Mouse (Mus musculus): ENCODE results near the gene Zc2hc1c.

DNA sequence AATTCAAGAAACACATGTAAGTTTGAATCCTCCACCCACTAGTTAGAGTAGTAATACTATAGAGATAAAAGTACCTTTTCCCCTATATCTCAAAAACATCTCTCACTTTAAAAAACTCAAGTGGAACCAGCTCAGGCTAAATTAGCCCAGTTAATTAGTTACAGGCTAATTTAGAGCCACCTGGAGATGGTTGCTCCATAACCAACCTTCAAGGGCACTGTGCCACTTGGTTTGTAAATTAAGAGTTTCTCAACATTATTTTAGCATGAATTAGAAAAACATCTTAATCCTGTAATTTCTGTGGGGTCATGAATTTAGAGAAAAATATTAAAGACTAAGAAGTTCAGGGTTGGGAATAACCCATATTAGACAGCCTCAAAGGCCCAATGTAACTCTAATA, 3.1 kb downstream of the Zc2hc1c start:
- TF ChIP-seq POLR2A (IDR thresholded peaks at IDR 0.05; ENCODE audit: low read depth, low read length): no peak
- no peak for TF ChIP-seq CTCF (IDR thresholded peaks at IDR 0.05; ENCODE audit: borderline replicate concordance, insufficient read depth, low read length)
